Mouse (Mus musculus) hindbrain, embryonic 15.5 days (tissue): ENCODE measurements around the gene Fgfr2. TPM values are rescaled to one million over a fixed set of nuclear protein-coding genes. Genes with fewer than 3 reads are reported as not detected.
A peak's percentile ranks its signal among the peaks of the same experiment; 100 is the strongest.

Source experiments
- ATAC-seq: fragments of 200-750 bp; cut with Nextera tagmentation; 2 replicates; pipeline ENCODE4 v1.8.0; 2017; ENCODE audit warnings: low read depth, moderate number of reproducible peaks, moderate TSS enrichment; ENCODE audit not compliant: low FRiP score
- H3K27ac ChIP-seq: fragments of 300-500 bp; sonication (generic); replicated peaks from 2 replicates; pipeline ENCODE4 v1.5.1; 2015; ENCODE audit warnings: mild to moderate bottlenecking, inconsistent platforms
- H3K27me3 ChIP-seq: fragments of 300-500 bp; sonication (generic); 2 replicates; pipeline ENCODE4 v1.6.1; 2015; ENCODE audit warnings: control low read depth, inconsistent platforms
- H3K36me3 ChIP-seq: fragments of 300-500 bp; sonication (generic); 2 replicates; pipeline ENCODE4 v1.6.1; 2015; ENCODE audit warnings: control low read depth, inconsistent platforms
- H3K4me1 ChIP-seq: fragments of 300-500 bp; sonication (generic); replicated peaks from 2 replicates; pipeline ENCODE4 v1.6.1; 2015; ENCODE audit warnings: control low read depth, inconsistent platforms
- H3K4me2 ChIP-seq: fragments of 300-500 bp; sonication (generic); 2 replicates; pipeline ENCODE4 v1.6.1; 2015; ENCODE audit warnings: moderate library complexity, mild to moderate bottlenecking, inconsistent platforms
- H3K4me3 ChIP-seq: fragments of 300-500 bp; sonication (generic); 2 replicates; pipeline ENCODE4 v1.5.1; 2015; ENCODE audit warnings: mild to moderate bottlenecking, inconsistent platforms
- H3K9ac ChIP-seq: fragments of 300-500 bp; sonication (generic); 2 replicates; pipeline ENCODE4 v1.6.1; 2015; ENCODE audit warnings: inconsistent platforms
- H3K9me3 ChIP-seq: fragments of 300-500 bp; sonication (generic); 2 replicates; pipeline ENCODE4 v1.6.1; 2016; ENCODE audit warnings: control low read depth, inconsistent platforms
- WGBS: fragments of 180-500 bp; shearing (Covaris S2); methylation state at CpG from one replicate; pipeline ENCODE4 v1.1.7; 2015; 5-methylcytosine and 5-hydroxymethylcytosine counted together
- polyA plus RNA-seq: library from polyadenylated mRNA; unstranded; fragments of >200 nt; fragmentation: Nextera tagmentation; extraction: Ambion mirVana; gene quantifications from 2 replicates; pipeline ENCODE4 v1.2.1, GENCODE M21; 2015

Fgfr2 gene
- polyA plus RNA-seq, 1 experiment from 2014 or later = 28.5 TPM

DNA sequence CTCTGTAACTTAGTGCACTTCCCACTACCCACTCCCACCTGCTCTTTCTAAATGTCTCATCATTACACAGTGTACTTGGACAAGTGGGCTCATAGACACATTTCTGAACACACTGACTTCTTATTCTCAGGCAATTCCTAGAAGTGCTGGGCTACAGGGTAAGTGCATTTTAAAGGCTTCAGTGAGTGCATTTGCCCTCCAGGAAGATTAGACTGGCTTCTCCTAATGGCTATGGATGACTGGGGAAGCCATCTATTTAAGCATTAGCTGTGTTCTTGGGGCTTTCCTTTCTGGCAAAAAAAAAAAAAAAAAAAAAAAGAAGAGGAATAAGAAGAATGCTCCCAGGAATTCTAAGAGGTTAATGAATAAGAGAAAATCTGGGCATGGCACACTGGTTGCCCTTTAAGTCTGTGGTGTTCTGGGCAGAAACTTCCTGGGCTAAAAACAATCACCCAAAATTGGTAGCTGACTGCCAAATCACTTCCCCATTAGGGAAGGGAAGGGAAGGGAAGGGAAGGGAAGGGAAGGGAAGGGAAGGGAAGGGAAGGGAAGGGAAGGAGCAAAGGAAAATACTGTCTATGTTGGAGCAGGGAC lies 729.5 kb downstream of the Fgfr2 start:
- Histone ChIP-seq H3K9me3 (no peaks in the 10 kb centered on the region), H3K27me3 (no peaks in the 10 kb centered on the region), H3K9ac (no peak overlapping the region), H3K4me1 (no peaks in the 10 kb centered on the region), H3K36me3 (no peaks in the 10 kb centered on the region), H3K27ac (no peak overlapping the region), H3K4me2 (no peak overlapping the region), H3K4me3 (no peak overlapping the region)
- no peak for ATAC-seq

DNA sequence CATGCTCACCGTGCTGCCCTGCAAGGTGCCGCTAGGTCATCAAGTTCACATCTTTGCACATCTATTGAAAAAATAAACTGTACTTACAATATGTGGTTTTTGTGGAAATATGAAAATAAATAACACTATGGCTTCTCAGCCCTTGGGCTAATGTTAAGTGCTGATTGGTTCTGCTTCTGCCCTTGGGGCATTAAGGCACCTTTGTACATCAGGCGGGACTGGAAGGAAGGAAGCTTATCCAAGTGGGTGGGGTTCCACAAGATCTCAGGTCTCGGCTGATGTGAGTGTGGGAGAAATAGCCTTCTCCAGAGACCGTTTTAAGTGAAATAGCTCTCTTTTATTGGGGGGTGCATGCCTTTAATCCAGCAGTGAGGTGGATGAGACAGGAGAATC lies 730.1 kb downstream of the Fgfr2 start:
- no peaks in the 10 kb centered on the region for H3K27me3 ChIP-seq
- no peak overlapping the region for H3K4me2 ChIP-seq
- 85% methylated on average over 5 of the region's 5 CpGs for WGBS
- H3K9me3 ChIP-seq = no peaks in the 10 kb centered on the region
- H3K9ac ChIP-seq = no peak overlapping the region
- no peak overlapping the region for H3K4me3 ChIP-seq
- no peak overlapping the region for H3K27ac ChIP-seq
- H3K36me3 ChIP-seq = no peaks in the 10 kb centered on the region
- no peak for ATAC-seq
- H3K4me1 ChIP-seq = no peaks in the 10 kb centered on the region

DNA sequence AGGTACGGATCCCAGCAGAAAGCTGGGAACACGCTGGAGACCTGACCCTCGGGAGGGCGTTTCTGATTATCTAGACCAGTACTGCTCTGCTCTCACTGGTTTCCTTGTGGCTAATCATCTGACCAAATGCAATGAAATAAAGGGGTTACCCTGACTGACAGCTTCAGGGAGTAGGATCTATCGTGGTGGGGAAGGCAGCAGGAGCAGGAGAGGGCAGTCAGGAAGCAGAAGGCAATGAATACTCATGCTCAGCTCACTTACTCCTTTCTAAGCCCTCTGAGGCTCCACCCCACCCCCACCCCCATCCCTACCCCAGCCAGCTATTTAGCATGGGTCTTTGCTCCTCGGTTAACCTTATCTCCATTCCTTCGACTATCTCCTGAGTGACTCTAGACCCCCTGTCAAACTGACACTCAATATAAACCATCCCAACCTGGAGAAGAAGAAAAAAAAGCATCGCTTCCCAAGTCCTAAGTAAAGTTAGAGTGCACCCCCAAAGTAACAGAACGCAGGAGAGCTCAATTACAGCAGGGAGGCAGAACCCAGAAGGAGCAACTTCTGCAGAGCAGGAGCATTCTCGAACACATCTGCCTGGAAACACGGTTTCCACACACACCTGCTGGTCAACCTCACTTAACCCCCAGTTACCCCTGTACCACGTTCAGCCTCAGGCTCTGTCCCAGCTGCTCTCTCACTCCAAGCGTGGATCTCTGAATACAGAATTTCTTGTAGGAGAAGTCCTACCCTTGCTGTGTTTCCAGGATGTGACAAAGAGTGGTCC lies 730.7 kb downstream of the Fgfr2 start:
- Histone ChIP-seq H3K4me1 (no peaks in the 10 kb centered on the region), H3K27ac (no peak overlapping the region), H3K4me2 (no peak overlapping the region), H3K36me3 (no peaks in the 10 kb centered on the region), H3K9ac (no peak overlapping the region), H3K9me3 (no peaks in the 10 kb centered on the region), H3K27me3 (no peaks in the 10 kb centered on the region), H3K4me3 (no peak overlapping the region)
- ATAC-seq = no peak
- WGBS = 83% methylated on average over 13 of the region's 13 CpGs

DNA sequence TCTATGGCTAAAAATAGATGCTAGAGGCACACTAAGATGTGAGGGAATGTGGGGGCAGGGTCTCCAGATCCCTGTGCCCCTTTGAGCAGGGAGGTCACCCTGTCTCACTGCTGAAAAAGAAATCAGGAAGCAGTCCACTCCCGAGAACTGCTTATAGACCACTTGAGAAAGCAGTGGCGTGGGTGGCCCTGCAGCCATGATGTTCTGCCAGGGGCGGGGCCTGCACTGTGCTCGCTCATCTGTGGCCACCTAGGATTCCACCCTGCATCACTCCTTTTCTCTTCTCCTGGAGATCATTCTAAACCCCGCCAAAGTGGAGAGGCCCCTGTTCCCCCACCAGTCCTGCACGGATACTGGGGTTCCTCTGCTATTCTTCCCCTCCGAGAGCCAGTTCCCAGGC lies 733.7 kb downstream of the Fgfr2 start:
- ATAC-seq = no peak
- Histone ChIP-seq H3K36me3 (no peaks in the 10 kb centered on the region), H3K27me3 (no peaks in the 10 kb centered on the region), H3K9me3 (no peaks in the 10 kb centered on the region), H3K9ac (no peak overlapping the region), H3K4me1 (peaks cover 18% of the 10 kb centered on the region), H3K4me2 (no peak overlapping the region), H3K27ac (no peak overlapping the region), H3K4me3 (no peak overlapping the region)
- 68% methylated on average over 7 of the region's 7 CpGs for whole genome bisulfite sequencing

DNA sequence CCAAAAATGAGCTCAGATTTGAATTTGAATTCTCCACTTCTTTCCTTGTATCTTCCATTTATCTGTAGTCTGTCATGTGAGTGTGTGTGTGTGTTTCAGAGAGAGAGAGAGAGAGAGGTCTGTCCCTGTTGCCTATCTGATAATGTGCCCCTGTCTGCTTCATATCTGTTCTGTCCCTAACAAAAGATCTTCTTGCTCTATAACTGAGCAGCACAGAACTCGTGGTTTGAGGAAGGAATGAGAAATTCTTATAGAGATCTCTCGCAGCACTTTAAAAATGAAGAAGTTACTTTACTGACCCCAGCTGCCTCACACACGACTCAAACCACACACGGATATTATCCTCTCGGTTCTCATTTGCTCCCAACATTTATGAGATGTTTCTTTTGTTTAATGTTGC lies 735.6 kb downstream of the Fgfr2 start:
- WGBS = 73% methylated on average over 5 of the region's 5 CpGs
- Histone ChIP-seq H3K9ac (no peak overlapping the region), H3K27me3 (no peaks in the 10 kb centered on the region), H3K27ac (no peak overlapping the region), H3K4me3 (no peak overlapping the region), H3K4me2 (no peak overlapping the region), H3K36me3 (no peaks in the 10 kb centered on the region), H3K4me1 (peaks cover 18% of the 10 kb centered on the region), H3K9me3 (no peaks in the 10 kb centered on the region)
- ATAC-seq = no peak

DNA sequence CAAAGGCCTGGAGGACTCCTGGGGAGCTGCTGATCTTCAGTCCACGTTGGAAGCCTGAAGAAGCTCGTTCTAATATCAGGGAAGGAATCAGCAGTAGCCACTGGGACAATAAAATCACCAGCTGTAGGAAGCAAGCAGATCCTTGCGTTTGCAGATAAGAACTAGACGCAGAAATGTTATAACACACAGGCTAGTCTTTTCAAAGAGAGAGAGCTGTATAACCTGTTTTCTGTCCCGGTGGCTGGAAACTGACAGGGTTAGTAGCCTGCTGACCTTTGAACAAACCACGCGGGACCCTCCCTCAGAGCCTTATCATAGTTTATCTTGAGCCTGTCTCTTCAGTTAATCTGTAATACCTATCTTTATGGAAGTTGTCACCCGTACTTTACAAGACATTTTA lies 736.8 kb downstream of the Fgfr2 start:
- ATAC-seq = no peak
- peaks cover 18% of the 10 kb centered on the region for H3K4me1 ChIP-seq

DNA sequence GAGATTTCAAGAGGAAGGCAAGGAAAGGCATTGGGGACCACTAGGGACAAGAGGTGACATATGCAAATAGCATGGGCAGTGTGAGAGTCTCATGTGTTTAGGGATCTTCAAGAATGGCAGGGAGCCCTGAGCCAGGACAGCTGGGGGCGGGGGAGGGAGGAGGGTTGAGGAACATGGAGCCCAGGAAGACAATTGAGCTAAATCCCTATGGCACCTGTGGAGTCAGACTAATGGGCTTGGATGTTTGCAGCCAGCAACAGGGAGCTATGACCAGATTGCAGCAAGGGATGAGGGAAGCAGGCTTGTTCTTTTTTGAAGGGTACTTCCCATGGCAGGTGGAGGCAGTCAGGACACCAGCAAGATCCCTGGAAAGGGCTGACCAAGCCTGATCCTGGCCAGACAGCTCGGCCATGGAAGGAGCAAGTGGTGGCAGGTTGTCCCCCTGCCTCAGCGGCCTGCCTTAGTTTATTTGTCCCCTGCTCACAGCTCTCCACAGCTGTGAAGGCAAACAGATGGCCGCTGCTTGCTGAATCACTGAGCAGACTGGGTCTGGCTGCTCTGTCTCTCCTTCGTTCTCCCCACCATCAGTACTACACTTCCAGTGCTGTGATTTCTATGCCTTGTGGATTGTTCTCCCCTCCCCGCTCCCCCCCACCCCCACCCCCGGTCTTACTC lies 737.6 kb downstream of the Fgfr2 start:
- H3K4me2 ChIP-seq = no peak overlapping the region
- ATAC-seq = peak; percentile 42; the same call in 1 of the 2 replicates
- peaks cover 18% of the 10 kb centered on the region for H3K4me1 ChIP-seq
- H3K27ac ChIP-seq = no peak overlapping the region
- H3K36me3 ChIP-seq = no peaks in the 10 kb centered on the region
- no peak overlapping the region for H3K9ac ChIP-seq
- H3K9me3 ChIP-seq = no peaks in the 10 kb centered on the region
- H3K27me3 ChIP-seq = no peaks in the 10 kb centered on the region
- WGBS = 30% methylated on average over 7 of the region's 7 CpGs
- H3K4me3 ChIP-seq = no peak overlapping the region

More for the DNA sequence above, 736.8 kb downstream of the Fgfr2 start:
- Histone ChIP-seq H3K9ac (no peak overlapping the region), H3K9me3 (no peaks in the 10 kb centered on the region), H3K36me3 (no peaks in the 10 kb centered on the region), H3K27me3 (no peaks in the 10 kb centered on the region), H3K4me2 (no peak overlapping the region), H3K27ac (no peak overlapping the region), H3K4me3 (no peak overlapping the region)
- WGBS = 44% methylated on average over 8 of the region's 8 CpGs

DNA sequence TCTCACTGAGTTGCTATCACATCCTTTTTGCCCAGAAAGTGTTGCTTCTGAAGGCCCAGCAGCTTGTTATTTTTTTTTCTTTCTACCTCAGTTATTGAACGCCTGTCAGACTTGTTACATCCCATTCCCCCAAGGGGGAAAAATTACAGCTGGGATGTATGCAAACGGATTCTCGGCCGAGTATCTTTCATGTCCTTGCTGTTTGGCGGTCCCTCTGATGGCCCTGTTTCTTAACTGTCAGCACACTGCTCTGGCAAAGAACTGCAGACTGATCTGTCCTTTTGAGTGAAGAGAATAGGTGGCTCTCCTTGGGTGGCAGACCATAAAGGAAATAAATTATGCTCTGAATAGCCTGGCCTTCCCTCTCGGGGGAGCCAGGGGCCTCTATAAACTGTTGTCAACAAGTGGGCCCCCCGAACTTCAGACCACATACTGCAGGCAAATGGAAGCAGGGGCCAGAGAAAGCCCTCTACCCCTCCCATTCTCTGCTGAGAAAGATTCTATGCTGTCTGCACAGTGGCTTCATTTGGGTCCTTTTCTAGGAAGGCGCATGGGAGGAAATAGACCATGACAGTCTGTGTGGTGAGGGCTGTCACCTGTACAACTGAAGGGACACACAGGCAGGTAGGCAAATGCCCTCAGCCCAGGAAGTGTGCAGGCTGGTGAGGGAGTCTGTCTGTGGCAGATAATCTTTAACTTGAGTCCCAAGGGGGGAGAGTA lies 738.3 kb downstream of the Fgfr2 start:
- H3K4me3 ChIP-seq = no peak overlapping the region
- H3K9me3 ChIP-seq = no peaks in the 10 kb centered on the region
- WGBS = 19% methylated on average over 8 of the region's 8 CpGs
- H3K9ac ChIP-seq = no peak overlapping the region
- no peak for ATAC-seq
- no peaks in the 10 kb centered on the region for H3K27me3 ChIP-seq
- H3K4me2 ChIP-seq = no peak overlapping the region
- no peaks in the 10 kb centered on the region for H3K36me3 ChIP-seq
- peaks cover 18% of the 10 kb centered on the region for H3K4me1 ChIP-seq
- 0 out of 2 replicates have a peak overlapping the region, but pooled peaks have one; percentile 31 for H3K27ac ChIP-seq

DNA sequence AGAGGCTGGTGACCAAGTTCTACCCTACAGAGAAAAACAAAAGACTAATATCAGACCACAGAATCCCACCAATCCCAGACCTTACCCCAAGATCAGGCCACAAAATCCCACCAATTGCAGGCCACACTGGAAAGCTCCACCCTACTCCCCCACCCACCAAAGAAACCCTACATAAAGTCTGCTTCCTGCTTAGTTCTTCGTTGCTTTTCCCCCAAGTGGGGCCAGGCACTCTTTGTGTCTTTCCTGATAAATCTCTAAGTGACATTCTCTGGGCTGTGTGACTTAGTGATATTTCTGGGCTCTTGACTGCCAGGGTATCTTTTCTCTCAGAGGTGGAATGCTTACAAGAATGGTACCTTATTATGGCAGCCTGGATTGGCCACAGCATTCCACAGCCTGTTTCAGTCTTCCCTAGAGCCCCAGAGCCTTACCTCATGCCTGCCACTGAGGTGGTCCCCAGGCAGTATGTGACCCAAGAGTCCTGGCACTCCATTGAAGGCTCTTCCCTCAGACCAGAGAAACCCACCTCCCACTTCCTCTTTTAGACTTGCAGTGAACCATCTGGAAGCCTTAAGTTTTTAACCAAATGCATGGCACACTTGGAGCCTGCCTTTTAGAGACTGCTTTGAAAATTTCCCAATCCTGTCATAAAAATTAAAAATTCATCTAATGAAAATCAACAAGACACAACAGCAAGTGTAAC lies 742.4 kb downstream of the Fgfr2 start:
- no peaks in the 10 kb centered on the region for H3K27me3 ChIP-seq
- H3K9me3 ChIP-seq = no peaks in the 10 kb centered on the region
- ATAC-seq = no peak

DNA sequence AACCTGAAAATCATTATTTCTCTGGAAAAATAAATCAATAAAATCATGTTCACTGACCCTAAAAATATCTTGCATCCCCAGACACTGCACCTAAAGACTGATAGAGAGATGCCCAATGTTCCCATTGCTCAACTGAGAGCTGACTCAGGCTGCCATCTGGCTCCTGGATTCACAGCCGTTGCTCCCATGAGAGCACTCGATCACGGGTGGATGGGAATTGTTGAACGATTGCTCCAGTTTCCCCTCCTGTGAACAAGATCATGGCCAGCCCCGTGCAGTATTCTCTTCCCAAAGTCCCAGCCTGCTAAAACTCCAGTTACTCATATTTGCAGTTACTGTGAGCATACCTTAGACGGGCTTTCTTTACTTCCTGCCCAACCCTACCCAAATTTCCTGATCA lies 745.2 kb downstream of the Fgfr2 start:
- WGBS = 46% methylated on average over 6 of the region's 6 CpGs
- Histone ChIP-seq H3K27me3 (no peaks in the 10 kb centered on the region), H3K36me3 (no peaks in the 10 kb centered on the region), H3K9me3 (no peaks in the 10 kb centered on the region), H3K27ac (no peak overlapping the region; the same call in 1 of the 2 replicates), H3K9ac (no peak overlapping the region), H3K4me1 (peaks cover 20% of the 10 kb centered on the region), H3K4me3 (no peak overlapping the region), H3K4me2 (no peak overlapping the region)
- no peak for ATAC-seq

More for the DNA sequence above, 742.4 kb downstream of the Fgfr2 start:
- Histone ChIP-seq H3K4me2 (no peak overlapping the region), H3K9ac (no peak overlapping the region), H3K27ac (no peak overlapping the region), H3K36me3 (no peaks in the 10 kb centered on the region), H3K4me3 (no peak overlapping the region), H3K4me1 (peaks cover 22% of the 10 kb centered on the region)
- WGBS = 54% methylated on average over 1 of the region's 1 CpGs

DNA sequence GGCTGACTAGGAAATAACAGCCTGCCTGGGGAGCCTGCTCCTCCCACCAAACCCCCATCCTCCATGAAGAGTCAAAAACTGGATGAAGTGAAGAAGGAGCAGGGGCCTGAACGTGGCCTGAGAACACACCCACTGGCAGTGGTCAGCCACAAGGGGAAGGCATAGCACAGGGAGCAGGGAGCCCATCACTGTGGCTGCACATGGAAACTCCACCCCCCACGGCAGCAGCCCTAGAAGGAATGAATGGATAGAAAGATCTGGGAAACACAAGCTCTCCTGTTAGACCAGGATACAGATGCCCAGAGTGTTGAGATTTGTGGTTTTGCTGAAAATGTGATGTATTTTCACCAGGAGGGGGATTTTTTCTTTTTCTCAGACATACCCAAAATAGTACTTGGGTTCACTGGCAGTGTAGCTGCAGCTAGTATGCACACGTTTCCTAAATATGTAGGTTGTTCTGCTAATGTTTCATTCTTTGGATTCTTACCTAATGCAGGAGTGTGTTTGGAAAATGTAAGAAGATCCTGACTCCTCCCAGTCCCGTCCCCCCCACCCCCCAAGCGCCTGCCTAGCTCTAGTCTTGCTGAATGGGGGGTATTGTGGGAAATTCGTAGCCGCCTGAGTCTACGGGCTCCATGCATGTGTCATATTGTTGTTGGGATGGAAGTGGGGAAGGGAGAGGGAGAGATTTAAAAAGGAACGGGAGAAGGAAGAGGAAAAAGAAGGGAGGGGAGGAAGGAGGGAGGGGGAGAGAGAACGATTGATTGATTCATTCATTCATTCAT lies 749.4 kb downstream of the Fgfr2 start:
- H3K4me2 ChIP-seq = no peak overlapping the region
- WGBS = 63% methylated on average over 10 of the region's 10 CpGs
- peak; percentile 55; the same call in 1 of the 2 replicates for ATAC-seq
- no peaks in the 10 kb centered on the region for H3K9me3 ChIP-seq
- no peaks in the 10 kb centered on the region for H3K36me3 ChIP-seq
- 0 out of 2 replicates have a peak overlapping the region, but pooled peaks have one; percentile 61 for H3K27ac ChIP-seq
- peaks cover 34% of the 10 kb centered on the region for H3K4me1 ChIP-seq
- H3K9ac ChIP-seq = no peak overlapping the region
- no peaks in the 10 kb centered on the region for H3K27me3 ChIP-seq
- no peak overlapping the region for H3K4me3 ChIP-seq
